Mouse (Mus musculus) embryonic facial prominence, embryonic 12.5 days (tissue): ENCODE data around the gene Gm49601. TPM values are rescaled to one million over a fixed set of nuclear protein-coding genes. Genes with fewer than 3 reads are reported as not detected.
A peak's percentile ranks its signal among the peaks of the same experiment; 100 is the strongest.

ENCODE experiments used
- ATAC-seq: fragments of 200-750 bp; cut with Nextera tagmentation; 2 replicates; pipeline ENCODE4 v1.8.0; 2017; ENCODE audit not compliant: insufficient number of reproducible peaks, insufficient read depth, low FRiP score, low TSS enrichment
- H3K27ac ChIP-seq: fragments of 300-500 bp; sonication (generic); 2 replicates; pipeline ENCODE4 v1.5.1; 2016; ENCODE audit warnings: mild to moderate bottlenecking
- H3K27me3 ChIP-seq: fragments of 300-500 bp; sonication (generic); 2 replicates; pipeline ENCODE4 v1.6.1; 2016; ENCODE audit warnings: mild to moderate bottlenecking, moderate library complexity
- H3K36me3 ChIP-seq: fragments of 300-500 bp; sonication (generic); 2 replicates; pipeline ENCODE4 v1.6.1; 2016; ENCODE audit warnings: mild to moderate bottlenecking
- H3K4me1 ChIP-seq: fragments of 300-500 bp; sonication (generic); 2 replicates; pipeline ENCODE4 v1.6.1; 2016
- H3K4me2 ChIP-seq: fragments of 300-500 bp; sonication (generic); replicated peaks from 2 replicates; pipeline ENCODE4 v1.6.1; 2016; ENCODE audit warnings: mild to moderate bottlenecking, moderate library complexity
- H3K4me3 ChIP-seq: fragments of 300-500 bp; sonication (generic); 2 replicates; pipeline ENCODE4 v1.5.1; 2016; ENCODE audit warnings: mild to moderate bottlenecking
- H3K9ac ChIP-seq: fragments of 300-500 bp; sonication (generic); 2 replicates; pipeline ENCODE4 v1.6.1; 2016; ENCODE audit warnings: mild to moderate bottlenecking, moderate library complexity
- H3K9me3 ChIP-seq: fragments of 300-500 bp; sonication (generic); 2 replicates; pipeline ENCODE4 v1.6.1; 2016; ENCODE audit warnings: mild to moderate bottlenecking, moderate library complexity
- WGBS: fragments of 180-500 bp; shearing (Covaris S2); methylation state at CpG from one replicate; pipeline ENCODE4 v1.1.7; 2016; 5-methylcytosine and 5-hydroxymethylcytosine counted together
- polyA plus RNA-seq: library from polyadenylated mRNA; unstranded; fragments of >200 nt; fragmentation: Nextera tagmentation; extraction: Ambion mirVana; gene quantifications from 2 replicates; pipeline ENCODE4 v1.2.1, GENCODE M21; 2016

The Gm49601 gene
- polyA plus RNA-seq, 1 experiment from 2014 or later: 10.4 TPM

DNA sequence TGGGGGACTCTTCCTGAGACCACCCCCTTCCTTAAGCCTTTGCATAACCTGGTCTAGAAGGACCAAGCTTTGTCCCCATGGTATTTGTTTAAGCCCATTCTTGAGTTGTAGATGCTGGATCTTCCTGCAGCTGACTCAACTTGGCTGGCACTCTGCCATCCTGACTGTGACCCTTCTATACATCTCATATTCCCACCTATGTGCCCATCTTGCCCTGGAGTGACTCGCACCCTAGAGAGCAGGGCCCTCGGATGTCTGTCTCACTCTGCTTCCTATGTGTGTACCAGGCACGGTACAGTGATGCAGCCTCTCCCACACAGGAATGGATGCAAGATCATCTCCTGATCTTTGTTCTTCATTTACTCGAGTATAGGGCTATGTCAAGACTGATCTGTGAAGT, 16.7 kb upstream of the Gm49601 start:
- Histone ChIP-seq H3K9ac (no peak overlapping the region), H3K36me3 (no peaks in the 10 kb centered on the region), H3K4me3 (no peak overlapping the region), H3K27ac (no peak overlapping the region), H3K4me1 (peaks cover 5% of the 10 kb centered on the region; the same call in 1 of the 2 replicates), H3K4me2 (no peak overlapping the region), H3K9me3 (no peaks in the 10 kb centered on the region), H3K27me3 (no peaks in the 10 kb centered on the region)
- ATAC-seq: no peak
- 77% methylated on average over 4 of the region's 4 CpGs for WGBS

DNA sequence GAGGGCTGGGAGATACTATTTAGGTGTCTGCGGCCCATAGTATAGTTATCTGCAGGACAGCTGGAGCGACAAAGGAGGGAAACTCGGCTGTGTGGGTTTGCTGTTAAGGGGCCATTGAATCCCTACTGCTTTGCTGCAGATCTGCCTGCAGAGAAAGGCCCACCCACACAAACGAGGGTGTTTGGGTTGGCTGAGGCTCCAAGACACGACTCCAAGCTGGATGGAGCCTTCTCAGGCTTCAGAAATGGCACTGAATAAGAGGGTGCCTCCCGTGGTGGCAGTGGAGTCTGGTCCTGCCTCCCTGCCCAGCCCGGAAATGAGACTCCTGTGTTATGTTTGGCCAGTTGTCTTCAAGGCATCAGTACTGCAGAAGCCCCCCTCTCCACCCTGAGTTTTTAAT, 16.1 kb upstream of the Gm49601 start:
- ATAC-seq: no peak
- H3K9me3 ChIP-seq: no peaks in the 10 kb centered on the region
- no peak overlapping the region for H3K27ac ChIP-seq
- H3K4me3 ChIP-seq: no peak overlapping the region
- H3K9ac ChIP-seq: no peak overlapping the region
- H3K4me2 ChIP-seq: no peak overlapping the region
- H3K27me3 ChIP-seq: no peaks in the 10 kb centered on the region
- WGBS: 53% methylated on average over 7 of the region's 7 CpGs
- no peaks in the 10 kb centered on the region for H3K36me3 ChIP-seq
- peaks cover 5% of the 10 kb centered on the region; the same call in 1 of the 2 replicates for H3K4me1 ChIP-seq

DNA sequence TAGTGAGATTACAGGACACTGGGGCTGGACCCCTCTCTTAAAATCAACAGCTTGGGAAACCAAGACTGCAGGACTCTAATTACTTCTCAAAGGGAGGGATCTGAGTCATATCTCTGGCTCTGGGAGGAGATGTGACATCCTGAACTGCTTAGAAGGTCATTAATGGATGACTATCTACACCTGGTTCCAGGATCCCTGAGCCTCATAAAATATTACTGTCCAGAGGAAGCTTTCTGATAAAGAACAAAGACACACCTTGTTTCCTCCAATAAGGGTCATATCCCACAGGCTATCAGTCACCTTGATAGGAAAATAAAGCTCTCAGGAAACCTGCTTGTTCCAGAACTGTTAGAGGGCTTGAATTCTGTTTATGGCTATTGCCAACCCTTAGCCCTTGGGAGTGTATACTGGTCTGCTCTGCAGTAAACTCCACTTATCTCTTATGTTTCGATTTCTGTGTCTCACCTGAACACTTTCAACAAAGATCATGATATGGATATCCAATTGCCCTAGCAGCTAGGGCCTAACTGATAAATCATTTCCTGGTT, 13.2 kb upstream of the Gm49601 start:
- Histone ChIP-seq H3K27ac (no peak overlapping the region), H3K36me3 (no peaks in the 10 kb centered on the region), H3K9ac (no peak overlapping the region), H3K4me2 (no peak overlapping the region), H3K27me3 (no peaks in the 10 kb centered on the region), H3K4me3 (no peak overlapping the region), H3K4me1 (no peaks in the 10 kb centered on the region), H3K9me3 (no peaks in the 10 kb centered on the region)
- ATAC-seq: no peak
- 75% methylated on average over 1 of the region's 1 CpGs for WGBS

DNA sequence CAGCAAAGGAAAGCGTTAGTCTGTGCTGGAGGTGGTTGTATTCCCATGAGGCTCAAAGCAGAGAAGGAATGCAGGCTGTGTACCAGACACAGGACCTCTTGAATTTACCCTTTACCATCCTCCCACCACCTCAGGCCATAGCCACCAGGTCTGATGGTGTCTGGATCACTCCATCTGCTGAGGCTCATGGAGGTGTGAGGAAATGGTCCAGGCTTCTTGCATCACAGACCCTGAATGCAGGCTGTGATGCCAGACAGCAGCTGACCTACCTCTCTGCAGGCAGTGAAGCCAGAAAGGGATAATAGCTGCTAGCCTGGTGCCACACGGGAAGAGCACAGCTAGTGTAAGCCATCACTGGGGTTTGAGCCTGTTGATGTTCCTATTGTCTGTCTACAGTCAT, 12.2 kb upstream of the Gm49601 start:
- H3K4me3 ChIP-seq: no peak overlapping the region
- no peak for ATAC-seq
- H3K27ac ChIP-seq: no peak overlapping the region
- H3K27me3 ChIP-seq: no peaks in the 10 kb centered on the region
- no peaks in the 10 kb centered on the region for H3K4me1 ChIP-seq
- H3K9me3 ChIP-seq: no peaks in the 10 kb centered on the region
- H3K4me2 ChIP-seq: no peak overlapping the region
- WGBS: 45% methylated on average over 2 of the region's 2 CpGs
- H3K9ac ChIP-seq: no peak overlapping the region
- no peaks in the 10 kb centered on the region for H3K36me3 ChIP-seq

DNA sequence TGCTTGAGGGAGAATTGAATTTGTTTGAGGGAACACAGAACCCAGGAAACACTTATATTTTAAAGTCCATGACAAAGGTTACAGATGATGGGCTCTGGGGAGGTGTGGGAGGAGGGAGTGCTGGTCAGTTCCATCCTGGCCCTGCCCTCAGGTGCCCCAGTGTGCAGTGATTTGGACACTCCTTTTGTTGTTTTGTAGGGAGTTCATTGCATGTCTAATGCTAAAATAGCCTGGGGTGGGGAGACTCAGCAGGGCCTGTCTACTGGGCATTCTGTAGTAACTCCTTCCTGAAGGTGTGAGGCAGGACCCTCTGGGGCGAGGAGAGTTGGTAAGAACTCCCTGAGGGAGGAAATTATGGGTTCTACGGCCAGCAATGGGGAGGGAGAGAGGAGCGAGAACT, 10.6 kb upstream of the Gm49601 start:
- WGBS: 37% methylated on average over 3 of the region's 3 CpGs
- Histone ChIP-seq H3K4me2 (no peak overlapping the region), H3K9me3 (no peaks in the 10 kb centered on the region), H3K4me1 (no peaks in the 10 kb centered on the region), H3K36me3 (no peaks in the 10 kb centered on the region), H3K27me3 (no peaks in the 10 kb centered on the region), H3K9ac (no peak overlapping the region), H3K27ac (no peak overlapping the region), H3K4me3 (no peak overlapping the region)
- no peak for ATAC-seq

DNA sequence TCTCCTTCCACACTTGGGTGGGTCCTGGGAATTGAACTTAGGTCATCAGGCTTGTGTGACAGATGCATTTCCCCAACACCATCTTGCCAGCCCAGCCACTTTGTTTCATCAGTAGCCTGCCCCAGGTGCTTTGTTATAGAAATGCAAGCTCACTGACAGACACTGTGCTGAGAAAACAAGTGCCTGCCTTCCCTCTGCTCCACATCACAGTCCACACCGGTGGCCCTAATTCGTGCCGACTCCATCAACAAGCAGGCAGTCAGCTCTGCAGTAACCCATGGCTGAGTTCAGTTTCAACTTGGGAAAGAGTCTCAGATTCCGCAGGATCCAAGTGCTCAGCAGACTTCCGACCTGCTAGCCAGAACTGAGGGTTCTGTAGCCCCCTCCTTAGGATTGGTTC, 10.2 kb upstream of the Gm49601 start:
- no peaks in the 10 kb centered on the region for H3K36me3 ChIP-seq
- 74% methylated on average over 5 of the region's 5 CpGs for WGBS
- no peaks in the 10 kb centered on the region for H3K4me1 ChIP-seq
- H3K4me3 ChIP-seq: no peak overlapping the region
- no peaks in the 10 kb centered on the region for H3K9me3 ChIP-seq
- ATAC-seq: no peak
- H3K27ac ChIP-seq: no peak overlapping the region
- no peak overlapping the region for H3K4me2 ChIP-seq
- H3K27me3 ChIP-seq: no peaks in the 10 kb centered on the region
- H3K9ac ChIP-seq: no peak overlapping the region

DNA sequence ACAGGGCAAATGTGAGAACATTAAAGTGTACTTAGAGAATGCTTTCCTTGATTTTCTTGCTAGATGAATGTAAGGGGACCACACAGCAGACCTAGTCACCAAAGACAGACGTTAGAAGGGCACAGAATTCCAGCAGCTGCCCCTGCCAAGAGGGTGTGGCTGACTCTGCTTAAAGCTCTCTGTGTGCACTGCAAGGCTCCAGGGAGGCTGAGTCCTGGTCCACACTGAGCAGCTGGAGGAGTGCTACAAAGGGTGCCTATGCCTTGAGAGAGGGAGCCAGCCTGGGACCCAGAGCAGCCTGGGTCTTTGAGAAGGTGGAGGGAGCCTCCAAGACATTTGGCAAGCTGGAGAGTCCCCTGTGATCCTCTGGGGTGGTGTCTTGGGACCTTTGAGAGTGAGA, 7.1 kb upstream of the Gm49601 start:
- Histone ChIP-seq H3K27ac (no peak overlapping the region), H3K4me2 (no peak overlapping the region), H3K9ac (no peak overlapping the region), H3K4me1 (peaks cover 8% of the 10 kb centered on the region), H3K4me3 (no peak overlapping the region), H3K36me3 (no peaks in the 10 kb centered on the region), H3K27me3 (peaks cover 3% of the 10 kb centered on the region; the same call in 1 of the 2 replicates), H3K9me3 (no peaks in the 10 kb centered on the region)
- 30% methylated on average over 1 of the region's 1 CpGs for WGBS
- no peak for ATAC-seq

DNA sequence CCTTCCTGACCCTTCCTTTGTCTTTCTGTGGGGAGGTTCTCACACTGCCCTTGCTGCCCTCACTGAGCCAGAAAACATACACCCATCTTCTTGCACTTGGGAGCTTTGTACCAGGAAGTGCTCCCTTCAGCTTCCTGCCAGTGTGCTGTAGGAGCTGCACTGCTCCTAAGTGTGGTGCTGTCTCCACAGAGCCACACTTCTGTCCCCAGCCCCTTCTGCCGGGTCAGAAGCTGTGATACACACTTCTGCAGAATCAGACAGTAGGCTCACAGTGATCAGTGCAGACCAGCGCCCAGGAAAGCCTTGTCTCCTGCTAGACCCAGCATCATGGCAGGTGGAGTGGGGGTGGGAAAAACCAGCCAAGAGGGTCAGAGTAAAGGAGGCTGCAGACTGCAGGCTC, 6.6 kb upstream of the Gm49601 start:
- H3K4me3 ChIP-seq: no peak overlapping the region
- H3K27me3 ChIP-seq: peaks cover 6% of the 10 kb centered on the region; the same call in 1 of the 2 replicates
- H3K9me3 ChIP-seq: no peaks in the 10 kb centered on the region
- H3K4me1 ChIP-seq: peaks cover 13% of the 10 kb centered on the region
- no peak for ATAC-seq
- no peaks in the 10 kb centered on the region for H3K36me3 ChIP-seq
- 0 out of 2 replicates have a peak overlapping the region, but pooled peaks have one; percentile 3 for H3K27ac ChIP-seq
- H3K4me2 ChIP-seq: no peak overlapping the region
- 57% methylated on average over 2 of the region's 2 CpGs for WGBS
- no peak overlapping the region for H3K9ac ChIP-seq

DNA sequence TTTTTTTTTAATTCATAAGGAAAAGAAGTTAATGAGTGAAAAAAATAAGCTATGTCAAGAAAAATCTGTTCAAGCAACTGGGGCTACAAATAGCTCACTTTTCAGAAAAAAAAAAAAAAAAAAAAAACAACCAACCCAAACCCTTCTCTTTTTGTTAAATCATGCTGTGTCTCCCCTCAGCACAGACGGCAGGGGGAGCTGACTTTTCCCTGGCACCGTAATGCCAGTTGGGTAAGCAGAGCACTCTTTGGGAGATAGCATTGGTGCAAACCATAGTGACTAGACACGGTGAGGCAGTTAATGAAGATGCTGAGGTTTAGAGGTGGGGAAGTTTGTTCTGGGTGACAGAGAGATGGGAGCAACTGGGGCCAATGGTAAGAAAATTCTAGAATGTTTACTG, 5.8 kb upstream of the Gm49601 start:
- Histone ChIP-seq H3K36me3 (no peaks in the 10 kb centered on the region), H3K4me2 (no peak overlapping the region), H3K9ac (no peak overlapping the region), H3K4me3 (no peak overlapping the region), H3K27ac (no peak overlapping the region), H3K9me3 (no peaks in the 10 kb centered on the region), H3K4me1 (peaks cover 15% of the 10 kb centered on the region), H3K27me3 (peaks cover 11% of the 10 kb centered on the region)
- ATAC-seq: no peak
- WGBS: 58% methylated on average over 3 of the region's 3 CpGs

DNA sequence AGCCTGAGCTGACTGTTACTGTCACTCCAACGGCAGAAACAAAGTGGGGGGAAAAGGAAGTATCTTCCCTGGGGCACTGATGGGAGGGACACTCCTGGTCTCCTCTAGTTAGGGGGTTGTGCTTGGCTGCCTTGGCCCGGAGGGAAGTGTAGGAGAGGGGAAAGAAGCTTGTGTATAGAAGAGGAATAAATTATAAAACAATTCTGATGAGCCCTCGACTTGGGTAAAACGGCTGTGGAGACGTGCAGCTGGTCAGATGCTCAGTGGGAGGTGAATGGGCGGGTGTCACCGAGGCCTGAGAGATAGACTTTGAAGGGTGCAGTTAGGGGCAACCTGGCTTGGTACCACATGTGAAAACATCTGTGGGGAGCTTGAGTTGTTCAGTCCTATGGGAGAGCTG, 4.9 kb upstream of the Gm49601 start:
- peaks cover 16% of the 10 kb centered on the region for H3K27me3 ChIP-seq
- no peak for ATAC-seq
- H3K9ac ChIP-seq: no peak overlapping the region
- H3K9me3 ChIP-seq: no peaks in the 10 kb centered on the region
- peaks cover 23% of the 10 kb centered on the region for H3K4me1 ChIP-seq
- H3K4me2 ChIP-seq: no peak overlapping the region
- 55% methylated on average over 7 of the region's 7 CpGs for WGBS
- H3K36me3 ChIP-seq: no peaks in the 10 kb centered on the region
- H3K4me3 ChIP-seq: no peak overlapping the region
- no peak overlapping the region for H3K27ac ChIP-seq

DNA sequence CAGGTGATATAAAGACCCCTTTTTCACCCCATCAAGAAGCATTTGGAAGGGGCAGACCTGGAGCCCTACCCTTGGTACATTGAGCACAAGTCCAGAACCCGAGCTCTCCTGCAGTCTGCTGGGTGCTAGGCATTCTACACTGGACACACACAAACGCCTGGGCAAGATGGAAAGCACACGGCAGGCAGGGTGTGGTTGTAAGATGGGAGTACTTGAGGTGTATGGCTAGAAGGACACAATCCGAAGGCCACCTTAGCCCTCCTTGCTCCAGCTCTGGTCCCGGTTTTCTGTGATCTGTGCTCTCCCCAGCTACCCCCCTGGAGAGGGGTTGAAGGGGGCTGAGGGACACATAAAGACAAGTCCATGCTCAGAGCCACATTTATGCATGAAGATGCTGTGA, 4.1 kb upstream of the Gm49601 start:
- 49% methylated on average over 5 of the region's 5 CpGs for WGBS
- H3K4me3 ChIP-seq: peak overlapping the region; percentile 84
- H3K4me1 ChIP-seq: peaks cover 29% of the 10 kb centered on the region
- H3K4me2 ChIP-seq: peak overlapping the region; percentile 81
- H3K9ac ChIP-seq: peak overlapping the region; percentile 80; the same call in 1 of the 2 replicates
- no peak overlapping the region for H3K27ac ChIP-seq
- peaks cover 25% of the 10 kb centered on the region for H3K27me3 ChIP-seq
- no peaks in the 10 kb centered on the region for H3K9me3 ChIP-seq
- H3K36me3 ChIP-seq: no peaks in the 10 kb centered on the region
- ATAC-seq: 0 out of 2 replicates have a peak, but pooled peaks have one; percentile 0

DNA sequence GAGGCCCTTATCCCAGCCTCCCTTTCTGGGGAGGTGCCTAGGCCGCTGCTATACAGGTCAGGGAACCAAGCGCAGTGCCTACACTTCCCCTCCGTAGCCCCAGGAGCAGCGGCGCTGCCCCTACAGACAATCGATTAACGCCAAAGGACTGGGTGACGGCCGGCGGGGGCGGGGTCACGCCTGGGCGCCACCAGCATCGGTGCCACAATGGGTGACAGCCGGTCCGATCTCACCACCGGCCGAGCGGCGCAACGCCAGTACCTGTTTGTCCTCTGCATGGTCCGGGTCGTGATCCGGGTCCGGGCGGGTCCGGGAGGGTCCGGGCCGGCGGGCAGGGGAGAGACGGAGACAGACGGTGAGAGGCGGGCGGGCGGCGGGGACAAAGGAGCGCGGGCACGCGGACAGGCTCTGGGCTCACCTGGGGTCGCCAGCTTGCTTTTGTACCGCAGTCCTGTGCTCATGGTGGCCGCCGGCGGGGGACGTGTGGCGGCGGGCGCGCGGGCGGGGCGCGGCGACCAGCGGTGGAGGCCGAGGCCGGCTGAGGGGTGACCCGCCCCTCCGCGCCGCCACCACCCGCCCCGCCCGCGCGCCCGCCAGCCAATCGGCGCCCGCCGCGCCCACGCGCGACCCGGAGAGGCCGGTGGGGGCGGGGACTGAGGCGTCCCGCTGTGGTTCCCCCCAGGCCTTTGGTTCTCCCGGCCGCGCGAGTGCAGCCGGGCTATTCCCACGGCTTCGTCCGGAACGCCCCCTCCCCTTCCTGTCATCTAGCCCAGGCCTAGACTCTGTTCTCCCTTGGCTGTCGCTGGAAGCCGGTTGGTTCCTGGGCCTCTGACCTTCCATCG, 3.4 kb upstream of the Gm49601 start, which contains the start of gene Sept5:
Gene Sept5 (minus strand): TSS at position 565 of the 842 bp plus-strand sequence.
- 0 out of 2 replicates have a peak within 1 kb of the TSS, but pooled peaks have one; percentile 30 for H3K27ac ChIP-seq
- peak within 1 kb of the TSS; percentile 81 for H3K4me2 ChIP-seq
- H3K9ac ChIP-seq: peak within 1 kb of the TSS; percentile 80
- ATAC-seq: peak; percentile 13
- peaks cover 32% of the 10 kb centered on the region for H3K27me3 ChIP-seq
- no peaks in the 10 kb centered on the region for H3K9me3 ChIP-seq
- H3K36me3 ChIP-seq: peaks cover 5% of the 10 kb centered on the region; the same call in 1 of the 2 replicates
- WGBS: under 1% methylated on average over 82 of the region's 93 CpGs
- peaks cover 29% of the 10 kb centered on the region for H3K4me1 ChIP-seq
- H3K4me3 ChIP-seq: peak within 1 kb of the TSS; percentile 84
